Mouse (Mus musculus) intestine, embryonic 14.5 days (tissue): ENCODE measurements around the gene Pkn3. TPM values are rescaled to one million over a fixed set of nuclear protein-coding genes. Genes with fewer than 3 reads are reported as not detected.

ENCODE experiments used
- ATAC-seq: fragments of 200-750 bp; cut with Nextera tagmentation; replicated peaks from 2 replicates; pipeline ENCODE4 v1.8.0; 2017; ENCODE audit warnings: low read depth, moderate number of reproducible peaks, moderate TSS enrichment, moderate library complexity; ENCODE audit not compliant: low FRiP score, low TSS enrichment
- DNase-seq: peaks from one replicate; pipeline ENCODE4 v3.0.0-alpha.2; 2018; ENCODE audit warnings: low spot score
- H3K27ac ChIP-seq: fragments of 300-500 bp; sonication (generic); 2 replicates; pipeline ENCODE4 v1.5.1; 2014; ENCODE audit warnings: low read depth, mild to moderate bottlenecking, control low read depth
- H3K27me3 ChIP-seq: fragments of 300-500 bp; sonication (generic); replicated peaks from 2 replicates; pipeline ENCODE4 v1.6.1; 2014; ENCODE audit warnings: low read length, control low read depth; ENCODE audit not compliant: control insufficient read depth, insufficient read depth
- H3K36me3 ChIP-seq: fragments of 300-500 bp; sonication (generic); 2 replicates; pipeline ENCODE4 v1.6.1; 2014; ENCODE audit warnings: low read length, control low read depth; ENCODE audit not compliant: control insufficient read depth, insufficient read depth
- H3K4me1 ChIP-seq: fragments of 300-500 bp; sonication (generic); replicated peaks from 2 replicates; pipeline ENCODE4 v1.6.1; 2014; ENCODE audit warnings: low read length, control low read depth, mixed read lengths; ENCODE audit not compliant: control insufficient read depth, insufficient read depth
- H3K4me2 ChIP-seq: fragments of 300-500 bp; sonication (generic); 2 replicates; pipeline ENCODE4 v1.6.1; 2014; ENCODE audit warnings: low read length
- H3K4me3 ChIP-seq: fragments of 300-500 bp; sonication (generic); 2 replicates; pipeline ENCODE4 v1.5.1; 2014; ENCODE audit warnings: low read depth, low read length, control low read depth, mixed read lengths
- H3K9ac ChIP-seq: fragments of 300-500 bp; sonication (generic); 2 replicates; pipeline ENCODE4 v1.6.1; 2014; ENCODE audit warnings: mild to moderate bottlenecking, low read length
- H3K9me3 ChIP-seq: fragments of 300-500 bp; sonication (generic); 2 replicates; pipeline ENCODE4 v1.6.1; 2016; ENCODE audit warnings: low read length, control low read depth; ENCODE audit not compliant: control insufficient read depth
- WGBS: fragments of 180-500 bp; shearing (Covaris S2); extraction: QIAGEN DNeasy Blood & Tissue Kit; methylation state at CpG from one replicate; pipeline ENCODE4 v1.1.7; 2014; 5-methylcytosine and 5-hydroxymethylcytosine counted together
- polyA plus RNA-seq: library from polyadenylated mRNA; unstranded; fragments of >200 nt; fragmentation: Nextera tagmentation; extraction: Ambion mirVana; gene quantifications from 2 replicates; pipeline ENCODE4 v1.2.1, GENCODE M21; 2014

The Pkn3 gene
- polyA plus RNA-seq, 1 experiment from 2014 or later: 9.9 TPM

DNA sequence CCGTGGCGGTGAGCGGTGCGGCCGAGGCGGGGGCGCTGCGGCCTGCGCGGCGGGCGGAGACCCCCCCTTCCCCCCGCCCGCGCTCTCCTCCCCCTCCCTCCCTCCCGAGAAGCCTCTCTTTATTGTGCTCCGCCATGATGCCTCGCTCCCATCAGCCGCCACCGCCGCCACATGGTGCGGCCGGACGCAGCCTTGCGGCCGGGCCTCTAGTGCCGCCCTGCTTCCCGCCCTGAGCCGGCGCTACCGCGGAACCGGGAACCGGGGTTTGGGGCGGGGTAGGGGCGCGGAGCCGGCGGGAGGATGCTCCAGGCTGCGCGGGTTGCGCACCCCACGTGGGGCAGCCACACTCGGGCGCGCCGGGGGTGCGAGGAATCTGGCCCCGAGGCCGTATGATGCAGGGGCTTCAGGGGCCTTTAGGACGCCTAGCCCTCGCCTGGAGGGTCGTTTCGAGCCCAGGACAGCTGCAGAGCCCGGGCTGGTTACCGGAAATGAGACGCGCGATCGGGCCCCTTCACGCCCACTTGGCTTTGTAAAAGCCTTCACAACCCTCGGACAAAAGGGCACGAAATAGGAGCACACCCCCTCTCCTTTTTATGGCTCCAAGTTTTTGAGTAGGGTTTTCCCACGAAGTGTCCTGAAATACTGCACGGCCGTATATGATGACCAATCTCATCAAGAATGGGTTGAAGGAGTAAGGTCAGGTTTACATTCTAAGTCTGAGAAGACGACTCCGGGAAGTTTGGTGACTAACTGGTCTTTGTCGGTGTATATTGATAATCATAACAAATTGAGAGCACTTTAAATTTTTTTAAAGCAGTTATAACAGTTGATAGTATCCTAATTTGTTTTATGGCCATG is 10.2 kb upstream of the Pkn3 start:
- Histone ChIP-seq H3K9me3 (no peaks in the 10 kb centered on the region), H3K27ac (peak overlapping the region; percentile 99), H3K27me3 (no peaks in the 10 kb centered on the region), H3K9ac (peak overlapping the region; percentile 98), H3K4me1 (peaks cover 23% of the 10 kb centered on the region), H3K4me3 (peak overlapping the region; percentile 98), H3K4me2 (peak overlapping the region; percentile 79), H3K36me3 (peaks cover 33% of the 10 kb centered on the region)
- under 1% methylated on average over 42 of the region's 69 CpGs for whole genome bisulfite sequencing
- peak; percentile 73 for DNase-seq
- peak; percentile 10 for ATAC-seq

DNA sequence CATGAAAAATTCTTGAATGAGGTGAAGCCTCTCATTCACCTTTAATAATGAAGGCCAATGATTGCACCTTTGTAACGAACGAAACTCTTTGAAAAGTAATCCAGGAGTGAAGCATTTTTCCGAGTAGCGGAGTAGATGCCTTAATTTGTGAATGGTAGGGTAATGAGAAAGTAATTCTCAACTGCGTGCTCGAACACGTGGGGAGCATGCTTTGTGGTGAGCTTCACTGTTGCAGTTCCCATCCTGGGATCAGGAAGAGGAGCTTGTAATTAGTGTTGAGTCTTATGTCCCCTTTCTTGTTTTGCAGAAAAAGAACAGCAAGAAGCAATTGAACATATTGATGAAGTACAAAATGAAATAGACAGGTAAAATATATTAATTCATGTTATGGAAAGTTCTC is 9.5 kb upstream of the Pkn3 start:
- Histone ChIP-seq H3K27me3 (no peaks in the 10 kb centered on the region), H3K27ac (no peak overlapping the region)
- DNase-seq: no peak

DNA sequence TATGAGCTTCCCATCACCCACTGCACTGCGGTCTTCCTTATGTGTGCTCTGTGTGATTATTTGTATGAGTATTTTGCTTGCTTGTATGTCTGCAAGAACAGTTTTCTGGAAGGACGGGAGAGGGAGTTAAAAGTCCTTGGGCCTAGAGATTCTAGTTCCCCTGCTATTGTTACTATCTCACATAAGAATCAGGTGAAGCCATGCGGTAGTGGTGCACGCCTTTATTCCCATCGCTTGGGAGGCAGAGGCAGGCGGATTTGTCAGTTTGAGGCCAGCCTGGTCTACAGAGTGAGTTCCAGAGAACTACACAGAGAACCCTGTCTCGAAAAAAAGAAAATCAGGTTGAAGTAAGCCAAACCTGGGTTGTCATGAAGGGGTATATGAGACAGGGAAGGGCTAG is 4.6 kb upstream of the Pkn3 start:
- 68% methylated on average over 7 of the region's 7 CpGs for WGBS
- Histone ChIP-seq H3K4me2 (no peak overlapping the region), H3K9ac (no peak overlapping the region), H3K27ac (no peak overlapping the region), H3K4me3 (no peak overlapping the region), H3K4me1 (0 out of 2 replicates have a peak, but pooled peaks cover 5% of the 10 kb centered on the region), H3K36me3 (peaks cover 42% of the 10 kb centered on the region), H3K27me3 (no peaks in the 10 kb centered on the region), H3K9me3 (no peaks in the 10 kb centered on the region)
- no peak for DNase-seq
- no peak for ATAC-seq

More for the DNA sequence above, 9.5 kb upstream of the Pkn3 start:
- Histone ChIP-seq H3K4me1 (peaks cover 23% of the 10 kb centered on the region), H3K9me3 (no peaks in the 10 kb centered on the region), H3K4me2 (peak overlapping the region; percentile 79), H3K9ac (peak overlapping the region; percentile 98), H3K36me3 (peaks cover 40% of the 10 kb centered on the region), H3K4me3 (peak overlapping the region; percentile 98)
- ATAC-seq: no peak
- WGBS: 28% methylated on average over 7 of the region's 7 CpGs

DNA sequence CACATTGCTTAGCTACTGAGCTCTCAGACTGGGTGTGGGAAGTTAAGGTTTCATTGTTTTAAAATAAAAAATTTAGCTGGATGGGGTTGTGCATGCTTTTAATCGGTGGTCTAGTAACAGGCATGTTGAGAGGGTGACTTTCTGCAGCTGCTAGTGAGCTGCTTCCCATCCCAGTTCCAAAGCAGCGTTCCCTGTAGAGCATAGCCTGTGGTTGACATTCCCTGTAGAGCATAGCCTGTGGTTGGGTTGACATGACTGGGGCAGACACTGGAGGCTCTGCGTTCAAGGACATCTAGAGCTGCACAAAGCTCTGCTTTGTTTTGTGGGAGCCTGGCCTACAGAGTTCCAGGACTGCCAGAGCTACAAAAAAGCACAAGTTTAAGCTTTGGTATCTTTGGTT is 4.2 kb upstream of the Pkn3 start:
- Histone ChIP-seq H3K9ac (no peak overlapping the region), H3K4me1 (peaks cover 7% of the 10 kb centered on the region), H3K27ac (no peak overlapping the region), H3K27me3 (no peaks in the 10 kb centered on the region), H3K4me3 (no peak overlapping the region), H3K9me3 (no peaks in the 10 kb centered on the region), H3K36me3 (peaks cover 39% of the 10 kb centered on the region), H3K4me2 (no peak overlapping the region)
- ATAC-seq (no peak), DNase-seq (no peak)
- 70% methylated on average over 3 of the region's 3 CpGs for WGBS

DNA sequence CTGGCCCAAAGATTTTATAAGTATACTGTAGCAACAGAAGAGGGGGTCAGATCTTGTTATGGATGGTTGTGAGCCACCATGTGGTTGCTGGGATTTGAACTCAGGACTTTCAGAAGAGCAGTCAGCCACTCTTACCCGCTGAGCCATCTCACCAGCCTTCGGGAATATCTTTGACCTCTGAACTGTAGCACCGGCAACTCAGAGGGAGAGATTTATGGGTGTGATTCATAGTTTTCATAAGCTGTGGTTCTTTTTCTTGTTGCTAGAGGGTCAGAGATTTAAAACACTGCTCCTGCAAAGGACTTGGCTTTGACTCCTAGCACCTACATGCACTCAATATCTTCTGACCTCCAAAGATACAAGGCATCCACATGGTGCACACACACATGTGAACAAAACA is 1.9 kb upstream of the Pkn3 start:
- no peak for ATAC-seq
- Histone ChIP-seq H3K9me3 (no peaks in the 10 kb centered on the region), H3K36me3 (peaks cover 16% of the 10 kb centered on the region), H3K27me3 (no peaks in the 10 kb centered on the region), H3K27ac (no peak overlapping the region), H3K4me3 (no peak overlapping the region), H3K9ac (no peak overlapping the region), H3K4me2 (no peak overlapping the region), H3K4me1 (peaks cover 8% of the 10 kb centered on the region)
- WGBS: 50% methylated on average over 3 of the region's 3 CpGs
- no peak for DNase-seq

DNA sequence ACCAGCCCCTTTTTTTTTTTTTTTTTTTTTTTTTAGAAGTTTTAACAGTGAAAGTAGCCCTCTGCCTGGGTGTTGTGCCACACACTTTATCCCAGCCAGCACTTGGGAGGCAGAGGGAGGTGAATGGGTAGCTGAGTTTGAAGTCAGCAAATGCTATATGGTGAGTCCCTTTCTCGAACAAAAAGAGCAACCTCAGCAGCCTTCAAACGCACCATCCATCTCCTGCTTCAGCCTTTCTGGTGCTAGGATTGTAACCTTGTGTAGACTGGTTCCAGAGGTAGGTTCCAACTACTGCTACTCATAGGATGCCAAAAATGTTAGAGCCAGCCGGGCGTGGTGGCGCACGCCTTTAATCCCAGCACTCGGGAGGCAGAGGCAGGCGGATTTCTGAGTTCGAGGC is 1.0 kb upstream of the Pkn3 start:
- H3K36me3 ChIP-seq: peaks cover 14% of the 10 kb centered on the region
- H3K9ac ChIP-seq: no peak overlapping the region
- H3K9me3 ChIP-seq: no peaks in the 10 kb centered on the region
- WGBS: 91% methylated on average over 8 of the region's 9 CpGs
- peaks cover 8% of the 10 kb centered on the region for H3K4me1 ChIP-seq
- DNase-seq (no peak), ATAC-seq (no peak)
- no peak overlapping the region for H3K27ac ChIP-seq
- H3K4me2 ChIP-seq: no peak overlapping the region
- H3K4me3 ChIP-seq: no peak overlapping the region
- no peaks in the 10 kb centered on the region for H3K27me3 ChIP-seq

DNA sequence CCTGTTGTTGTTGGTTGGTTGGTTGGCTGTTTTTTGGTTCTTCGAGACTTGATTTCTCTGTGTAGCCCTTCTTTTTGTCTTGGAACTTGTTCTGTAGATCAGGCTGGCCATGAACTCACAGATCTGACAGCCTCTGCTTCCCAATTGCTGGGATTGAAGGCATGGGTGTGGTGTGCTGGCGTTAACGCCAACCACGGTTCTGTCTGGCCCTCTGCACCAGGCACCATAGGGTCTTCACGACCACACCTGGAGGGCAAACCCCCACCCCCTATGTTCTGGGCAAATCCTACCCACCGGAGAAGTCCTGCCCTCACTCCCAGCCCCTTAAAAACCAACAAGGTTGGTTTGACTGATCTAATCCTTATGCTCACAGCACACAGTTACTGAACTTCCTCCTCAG is 525 bp upstream of the Pkn3 start:
- 70% methylated on average over 6 of the region's 6 CpGs for WGBS
- H3K27me3 ChIP-seq: no peaks in the 10 kb centered on the region
- DNase-seq (no peak), ATAC-seq (peak; percentile 18; the same call in 1 of the 2 replicates)
- H3K9me3 ChIP-seq: no peaks in the 10 kb centered on the region
- H3K4me3 ChIP-seq: peak overlapping the region; percentile 59; the same call in 1 of the 2 replicates
- H3K4me2 ChIP-seq: peak overlapping the region; percentile 97
- no peak overlapping the region for H3K9ac ChIP-seq
- peak overlapping the region; percentile 79; the same call in 1 of the 2 replicates for H3K27ac ChIP-seq
- H3K36me3 ChIP-seq: peaks cover 11% of the 10 kb centered on the region
- H3K4me1 ChIP-seq: peaks cover 8% of the 10 kb centered on the region

DNA sequence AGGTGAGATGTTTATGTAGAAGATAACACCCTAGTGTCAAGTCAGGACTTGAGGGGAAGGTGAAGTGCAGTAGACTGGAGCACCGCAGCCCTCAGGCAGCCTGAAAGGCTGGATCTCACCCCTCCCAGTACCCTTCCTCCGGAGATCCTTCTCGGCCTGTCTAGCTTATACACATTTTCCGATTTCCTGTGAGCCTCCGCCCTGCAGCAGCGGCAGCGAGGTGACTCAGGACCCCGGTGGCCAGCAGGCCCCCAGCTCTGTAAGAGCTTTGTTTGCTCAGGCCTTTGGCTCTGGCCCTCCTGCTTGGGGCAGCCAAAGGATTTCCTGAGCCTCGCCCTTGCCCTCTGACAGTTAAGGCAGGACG is 847 bp downstream of the Pkn3 start:
- peak overlapping the region; percentile 79 for H3K27ac ChIP-seq
- no peaks in the 10 kb centered on the region for H3K36me3 ChIP-seq
- H3K4me1 ChIP-seq: peaks cover 8% of the 10 kb centered on the region
- H3K4me3 ChIP-seq: peak overlapping the region; percentile 59
- WGBS: 17% methylated on average over 10 of the region's 10 CpGs
- no peaks in the 10 kb centered on the region for H3K27me3 ChIP-seq
- no peak; the same call in 1 of the 2 replicates for ATAC-seq
- H3K9ac ChIP-seq: no peak overlapping the region
- peak overlapping the region; percentile 97 for H3K4me2 ChIP-seq
- no peaks in the 10 kb centered on the region for H3K9me3 ChIP-seq
- DNase-seq: no peak

DNA sequence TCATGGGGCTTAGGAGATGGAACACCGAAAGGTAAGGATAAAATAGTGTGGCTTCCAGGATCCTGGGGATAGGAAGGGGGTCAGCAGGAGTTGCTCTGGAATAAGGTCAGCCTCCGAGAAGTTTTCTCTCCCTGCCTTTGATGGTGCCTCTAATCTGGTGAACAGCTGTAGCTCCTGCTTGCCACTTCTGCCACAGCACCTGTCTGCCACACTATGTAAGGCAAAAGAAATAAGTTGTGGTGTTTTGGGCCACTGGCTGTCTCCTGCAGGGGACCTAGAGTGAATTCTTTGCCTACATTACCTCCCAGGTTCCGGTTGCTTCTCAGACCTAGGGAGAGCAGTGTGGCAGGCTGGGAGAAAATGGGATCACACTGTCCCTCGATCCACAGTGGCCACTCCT is 1.3 kb downstream of the Pkn3 start:
- H3K27me3 ChIP-seq: no peaks in the 10 kb centered on the region
- DNase-seq (no peak), ATAC-seq (no peak)
- H3K9me3 ChIP-seq: no peaks in the 10 kb centered on the region
- H3K36me3 ChIP-seq: no peaks in the 10 kb centered on the region
- no peak overlapping the region for H3K4me3 ChIP-seq
- H3K27ac ChIP-seq: peak overlapping the region; percentile 79; the same call in 1 of the 2 replicates
- peak overlapping the region; percentile 97 for H3K4me2 ChIP-seq
- H3K4me1 ChIP-seq: peaks cover 8% of the 10 kb centered on the region
- no peak overlapping the region for H3K9ac ChIP-seq
- WGBS: 71% methylated on average over 4 of the region's 4 CpGs
